Mouse (Mus musculus): ENCODE measurements around the gene Ptpn22. TPM values are rescaled to one million over a fixed set of nuclear protein-coding genes. Genes with fewer than 3 reads are reported as not detected.

The Ptpn22 gene
- polyA plus RNA-seq, 1 experiment = 0.37 TPM

- TF ChIP-seq POLR2A (IDR thresholded peaks at IDR 0.05; ENCODE audit: borderline replicate concordance, extremely low read depth, insufficient read depth, insufficient read length, poor library complexity, severe bottlenecking) (no peak), CTCF (IDR thresholded peaks at IDR 0.05; ENCODE audit: borderline replicate concordance, extremely low read depth, insufficient read depth, insufficient read length) (no peak)
- DNase-seq (ENCODE audit: low read depth) = no peak
Measured at GRCm38 (mm10) chr3:103908781-103909180, 49.2 kb downstream of the Ptpn22 start.

DNA sequence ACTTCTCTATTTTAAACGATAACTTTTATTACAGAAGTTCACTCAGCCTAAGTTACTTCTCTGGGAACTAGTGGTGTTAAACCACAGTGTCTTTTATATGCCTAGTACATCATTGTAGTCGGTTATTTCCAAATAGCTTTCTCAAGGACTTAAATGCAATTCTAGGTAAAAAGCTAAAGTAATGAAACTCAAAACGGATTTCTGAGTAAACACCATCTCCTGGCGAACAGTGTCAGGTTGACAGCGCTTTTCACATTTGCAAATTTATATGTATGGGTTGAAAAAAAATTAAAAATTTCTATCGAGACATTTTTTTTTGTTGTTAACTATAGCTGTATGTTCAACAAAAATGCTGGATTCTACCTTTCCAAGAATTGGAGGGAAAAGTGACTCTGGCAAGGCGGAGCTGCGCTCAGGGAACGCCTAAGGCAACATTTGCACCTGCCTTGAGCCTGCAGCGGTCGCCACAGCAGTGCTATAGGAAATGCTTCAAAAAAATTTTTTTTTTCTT lies 53.9 kb downstream of the Ptpn22 start:
- TF ChIP-seq CTCF (IDR thresholded peaks at IDR 0.05; ENCODE audit: borderline replicate concordance, extremely low read depth, insufficient read depth, insufficient read length) (no peak), POLR2A (IDR thresholded peaks at IDR 0.05; ENCODE audit: borderline replicate concordance, extremely low read depth, insufficient read depth, insufficient read length, poor library complexity, severe bottlenecking) (no peak)
- DNase-seq (ENCODE audit: low read depth) = peak; percentile 26

- DNase-seq (ENCODE audit: low read depth) = peak; percentile 100
- TF ChIP-seq CTCF (IDR thresholded peaks at IDR 0.05; ENCODE audit: borderline replicate concordance, extremely low read depth, insufficient read depth, insufficient read length) = peak; percentile 8; the same call in 1 of the 2 replicates
- TF ChIP-seq POLR2A (IDR thresholded peaks at IDR 0.05; ENCODE audit: borderline replicate concordance, extremely low read depth, insufficient read depth, insufficient read length, poor library complexity, severe bottlenecking) = peak; percentile 45; the same call in 1 of the 2 replicates
Measured at GRCm38 (mm10) chr3:103914010-103914669, 54.5 kb downstream of the Ptpn22 start, which contains the start of gene Rsbn1. Rsbn1 (plus strand) TSS chr3:103914120.

DNA sequence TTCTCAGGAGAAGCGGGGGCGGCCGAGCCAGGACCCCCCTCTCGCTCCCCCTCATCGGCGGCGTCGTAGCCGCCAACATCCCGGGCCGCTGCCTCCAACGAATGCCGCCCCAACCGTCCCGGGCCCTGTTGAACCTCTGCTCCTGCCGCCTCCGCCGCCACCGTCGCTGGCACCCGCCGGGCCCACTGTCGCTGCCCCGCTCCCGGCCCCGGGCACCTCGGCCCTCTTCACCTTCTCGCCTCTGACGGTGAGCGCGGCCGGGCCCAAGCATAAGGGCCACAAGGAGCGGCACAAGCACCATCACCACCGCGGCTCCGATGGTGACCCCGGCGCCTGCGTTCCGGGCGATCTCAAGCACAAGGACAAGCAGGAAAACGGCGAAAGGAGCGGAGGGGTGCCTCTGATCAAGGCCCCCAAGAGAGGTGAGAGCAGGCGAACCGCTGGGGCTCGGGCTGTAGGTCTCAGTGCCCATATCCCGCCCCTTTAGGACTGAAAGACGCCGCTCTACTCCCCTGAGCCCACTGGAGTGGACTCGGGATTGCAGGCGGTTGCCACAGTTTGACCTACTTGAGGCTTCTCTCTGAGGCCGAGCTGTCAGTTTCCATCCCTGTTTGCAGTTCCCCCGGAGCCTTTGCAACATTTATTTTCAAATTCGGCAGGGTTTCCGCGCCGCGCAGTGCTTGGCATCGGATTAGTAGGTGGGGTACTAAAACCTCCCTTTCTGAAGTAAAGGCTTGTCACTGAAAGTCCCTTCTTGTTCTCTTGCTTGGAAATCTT lies 55.3 kb downstream of the Ptpn22 start:
- TF ChIP-seq CTCF (IDR thresholded peaks at IDR 0.05; ENCODE audit: borderline replicate concordance, extremely low read depth, insufficient read depth, insufficient read length) = no peak
- no peak for TF ChIP-seq POLR2A (IDR thresholded peaks at IDR 0.05; ENCODE audit: borderline replicate concordance, extremely low read depth, insufficient read depth, insufficient read length, poor library complexity, severe bottlenecking)
- peak; percentile 73 for DNase-seq (ENCODE audit: low read depth)

DNA sequence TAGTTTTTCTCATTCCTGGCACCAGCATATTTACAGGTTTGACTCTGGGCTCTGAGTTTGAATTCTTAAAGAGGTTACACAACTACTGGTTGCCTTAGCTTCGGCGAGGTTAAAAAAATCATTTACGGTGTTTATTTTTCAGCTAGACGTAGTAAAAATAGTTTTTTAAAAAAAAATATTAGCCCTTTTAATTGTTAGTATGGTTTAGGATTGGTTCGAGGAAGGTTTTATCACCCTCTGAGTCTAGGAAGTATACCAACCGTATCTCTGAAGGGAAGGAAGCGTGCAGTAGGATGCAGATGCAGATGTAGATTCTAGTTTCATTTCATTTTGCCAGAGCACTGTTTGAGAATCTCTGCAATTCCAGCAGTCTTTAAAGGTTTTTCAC lies 55.9 kb downstream of the Ptpn22 start:
- DNase-seq (ENCODE audit: low read depth) = no peak
- TF ChIP-seq CTCF (IDR thresholded peaks at IDR 0.05; ENCODE audit: borderline replicate concordance, extremely low read depth, insufficient read depth, insufficient read length) (no peak), POLR2A (IDR thresholded peaks at IDR 0.05; ENCODE audit: borderline replicate concordance, extremely low read depth, insufficient read depth, insufficient read length, poor library complexity, severe bottlenecking) (no peak)

DNA sequence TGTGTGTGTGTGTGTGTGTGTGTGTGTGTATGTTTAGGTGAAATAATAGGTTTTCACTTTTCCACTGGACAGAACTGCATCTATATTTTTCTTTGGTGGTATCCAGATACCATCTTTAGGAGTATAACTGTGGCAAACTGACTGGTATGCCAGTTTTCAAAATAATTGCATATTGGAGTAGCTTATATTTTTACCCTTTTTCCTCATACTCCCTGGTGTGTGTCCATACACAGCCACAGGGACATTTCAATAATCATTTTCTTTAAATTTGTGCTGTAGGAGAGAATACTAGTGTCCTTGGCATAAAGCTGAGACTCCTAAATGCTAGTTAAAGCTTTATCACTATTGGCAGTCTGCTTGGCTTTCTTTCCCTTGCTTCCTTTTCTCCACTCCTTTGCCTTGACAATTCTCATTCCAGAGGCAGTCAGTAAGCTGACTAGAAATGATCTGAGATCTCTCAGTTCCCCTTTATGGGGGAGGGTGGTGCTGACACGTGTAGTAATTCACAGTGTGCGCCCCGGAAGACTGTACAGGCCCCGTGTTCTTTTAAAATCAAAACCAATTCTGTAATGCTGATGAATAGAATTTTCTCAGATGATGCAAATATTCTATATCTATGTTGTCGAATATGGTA lies 56.7 kb downstream of the Ptpn22 start:
- peak; percentile 22 for DNase-seq (ENCODE audit: low read depth)
- TF ChIP-seq POLR2A (IDR thresholded peaks at IDR 0.05; ENCODE audit: borderline replicate concordance, extremely low read depth, insufficient read depth, insufficient read length, poor library complexity, severe bottlenecking) (no peak), CTCF (IDR thresholded peaks at IDR 0.05; ENCODE audit: borderline replicate concordance, extremely low read depth, insufficient read depth, insufficient read length) (no peak)

DNA sequence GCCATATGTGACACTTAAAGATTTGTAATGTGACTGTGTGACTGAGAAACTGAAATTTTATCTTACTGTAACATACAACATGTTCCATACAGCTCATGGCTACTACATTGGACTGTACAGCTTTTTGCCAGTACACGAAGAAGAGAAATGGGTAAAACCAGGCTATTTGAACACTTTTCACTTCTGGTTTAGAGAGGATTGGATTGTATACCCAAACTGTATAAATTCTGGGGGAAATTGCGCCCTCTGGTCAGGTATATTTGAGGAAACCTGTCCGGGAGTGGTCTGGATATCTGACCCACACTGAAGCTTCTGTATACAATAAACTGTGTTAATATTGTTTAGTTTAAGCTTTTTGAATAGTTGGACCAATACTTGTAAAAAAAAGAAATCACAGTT lies 57.2 kb downstream of the Ptpn22 start:
- TF ChIP-seq CTCF (IDR thresholded peaks at IDR 0.05; ENCODE audit: borderline replicate concordance, extremely low read depth, insufficient read depth, insufficient read length) = no peak
- no peak for TF ChIP-seq POLR2A (IDR thresholded peaks at IDR 0.05; ENCODE audit: borderline replicate concordance, extremely low read depth, insufficient read depth, insufficient read length, poor library complexity, severe bottlenecking)

DNA sequence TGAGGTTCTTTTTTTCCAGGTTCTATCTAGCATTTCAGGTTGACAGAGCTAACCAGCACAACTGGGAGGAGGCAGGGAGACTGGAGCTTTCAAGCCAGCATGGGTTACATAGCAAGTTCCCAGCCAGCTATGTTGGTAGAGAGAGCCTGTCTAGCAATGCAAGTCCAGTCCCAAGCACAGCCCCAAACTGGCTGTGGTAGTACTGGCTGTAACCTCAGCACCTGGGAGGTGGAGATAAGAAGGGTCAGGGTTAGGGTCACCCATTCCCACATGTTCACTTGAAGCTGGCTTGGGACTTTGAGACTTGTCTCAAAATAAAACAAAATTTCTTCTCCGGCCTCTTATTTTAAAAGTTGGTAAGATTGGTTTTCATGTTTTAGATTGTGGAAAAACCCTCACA lies 60.5 kb downstream of the Ptpn22 start:
- no peak for DNase-seq (ENCODE audit: low read depth)
- TF ChIP-seq CTCF (IDR thresholded peaks at IDR 0.05; ENCODE audit: borderline replicate concordance, extremely low read depth, insufficient read depth, insufficient read length) (no peak), POLR2A (IDR thresholded peaks at IDR 0.05; ENCODE audit: borderline replicate concordance, extremely low read depth, insufficient read depth, insufficient read length, poor library complexity, severe bottlenecking) (no peak)

More for the DNA sequence above, 57.2 kb downstream of the Ptpn22 start:
- no peak for DNase-seq (ENCODE audit: low read depth)

GRCm38 (mm10) chr3:103925302-103925701 lies 65.7 kb downstream of the Ptpn22 start:
- no peak for TF ChIP-seq POLR2A (IDR thresholded peaks at IDR 0.05; ENCODE audit: borderline replicate concordance, extremely low read depth, insufficient read depth, insufficient read length, poor library complexity, severe bottlenecking)
- TF ChIP-seq CTCF (IDR thresholded peaks at IDR 0.05; ENCODE audit: borderline replicate concordance, extremely low read depth, insufficient read depth, insufficient read length) = no peak
- DNase-seq (ENCODE audit: low read depth) = no peak

DNA sequence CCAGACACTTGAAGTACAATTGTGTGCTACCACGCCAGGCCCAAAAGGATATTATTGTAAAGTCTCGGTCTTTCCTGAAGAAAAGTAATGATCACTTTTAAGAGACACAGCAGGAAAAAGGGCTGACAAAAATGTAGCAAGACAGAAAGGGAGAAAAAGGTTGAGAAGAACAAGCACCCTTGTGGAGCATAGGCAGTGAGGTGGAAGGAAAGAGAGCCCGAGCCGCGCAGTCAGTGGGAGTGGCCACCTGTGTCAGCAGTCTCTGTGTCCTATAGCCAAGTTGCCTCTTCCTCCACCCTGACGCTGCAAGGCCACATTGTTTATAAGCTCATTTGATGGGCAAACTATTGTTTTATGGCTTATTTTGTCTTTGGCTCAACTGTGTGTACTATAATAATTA lies 67.9 kb downstream of the Ptpn22 start:
- no peak for TF ChIP-seq POLR2A (IDR thresholded peaks at IDR 0.05; ENCODE audit: borderline replicate concordance, extremely low read depth, insufficient read depth, insufficient read length, poor library complexity, severe bottlenecking)
- no peak for TF ChIP-seq CTCF (IDR thresholded peaks at IDR 0.05; ENCODE audit: borderline replicate concordance, extremely low read depth, insufficient read depth, insufficient read length)
- peak; percentile 21 for DNase-seq (ENCODE audit: low read depth)
